25 mouse cellular contexts compared by ENCODE assay signal in the genomic region with DNA sequence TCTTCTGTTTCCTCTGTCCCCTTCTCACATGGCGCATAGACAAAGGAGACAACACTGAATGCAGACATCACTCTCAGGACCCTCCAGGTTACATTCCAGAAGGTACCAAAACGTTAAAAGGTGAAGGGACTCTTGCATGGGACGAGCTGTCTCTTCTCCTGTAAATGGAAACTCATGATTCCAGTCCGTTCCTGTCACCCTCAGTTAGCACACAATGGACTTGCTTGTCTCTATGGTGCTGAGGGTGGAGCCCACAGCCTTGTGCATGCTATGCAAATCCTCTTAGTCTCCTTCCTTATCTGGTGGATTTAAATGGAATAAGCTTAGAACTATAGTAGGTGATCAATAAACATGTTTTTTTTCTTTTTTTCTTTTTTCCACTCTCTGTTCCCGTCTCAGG. TPM values are rescaled to one million over a fixed set of nuclear protein-coding genes. Genes with fewer than 3 reads are reported as not detected.
DNase-seq lines count a peak whose midpoint lies in the region.
"Had no signal": no experiment of that assay in that cellular context is flagged by ENCODE, and none has a peak within 500 bp of the region (broad histone marks: within the 10 kb centered on the region; RNA-seq: fewer than 3 reads in every experiment).

No protein-coding gene starts in this region.

- peaks cover 48% of the 10 kb centered on the region for H3K27me3 ChIP-seq in midbrain, embryonic 10.5 days (ENCODE audit: low read depth, poor library complexity, severe bottlenecking)
- H3K27me3 ChIP-seq: CH12.LX had no signal

- no peak overlapping the region for H3K27ac ChIP-seq in midbrain, embryonic 10.5 days (replicated peaks)

- DNase-seq in ES-CJ7 (ENCODE audit: low read depth, low spot score) (peak; percentile 74), R1 (ENCODE audit: low read depth, low spot score) (peak; percentile 86), ZHBTc4 (ENCODE audit: low read depth, low spot score) (peak; percentile 76)
- DNase-seq in midbrain, embryonic 10.5 days (ENCODE audit: low spot score), result no peak
- DNase-seq in cerebellum, postnatal 4 days (ENCODE audit: low spot score in 2 of 2), result no peak
- DNase-seq in kidney, postnatal 14 days, result no peak
- DNase-seq: adrenal gland, adult 2 months; adrenal gland, adult 8-10 months; adrenal gland, postnatal 10 days; adrenal gland, postnatal 14 days; adrenal gland, postnatal 25 days; adrenal gland, postnatal 36 days; B cell, adult 2 months; cerebellum, adult 11 months; cerebellum, adult 11-12 months; cerebellum, adult 18-20 months; cerebellum, adult 2 months; cerebellum, adult 8-10 months; cerebellum, adult 9-10 months had no signal

- no peaks in the 10 kb centered on the region for H3K36me3 ChIP-seq in midbrain, embryonic 10.5 days

- H3K9me3 ChIP-seq in midbrain, embryonic 10.5 days (replicated peaks), result no peaks in the 10 kb centered on the region
- H3K9me3 ChIP-seq: G1E had no signal

- peaks cover 23% of the 10 kb centered on the region for H3K4me1 ChIP-seq in midbrain, embryonic 10.5 days

- H3K4me3 ChIP-seq in midbrain, embryonic 10.5 days, result no peak overlapping the region

- 70% methylated on average over 5 of the region's 5 CpGs for WGBS in midbrain, embryonic 10.5 days

RNA-seq across cellular contexts. Expression of gene Ptpn18, which starts 10.2 kb away (rescaled TPM):
- polyA plus RNA-seq in midbrain, embryonic 10.5 days (2016; fragmentation: Nextera tagmentation; extraction: Ambion mirVana), result 6.1 and 7.3 TPM in 2 replicates
- polyA plus RNA-seq: C2C12 had no signal

RNA-seq across cellular contexts. Expression of gene Prss39, which starts 28.4 kb away (rescaled TPM):
- not detected in 2 replicates for polyA plus RNA-seq in midbrain, embryonic 10.5 days (2016; fragmentation: Nextera tagmentation; extraction: Ambion mirVana)
- polyA plus RNA-seq: adrenal gland, adult 2 months; brain, embryonic 14.5 days; C2C12; CD4-positive, CD25-positive, alpha-beta regulatory T cell, adult 4 months; cerebellum, adult 2 months; G1E; Patski had no signal

RNA-seq across cellular contexts. Expression of gene Imp4, which starts 30.1 kb away (rescaled TPM):
- polyA plus RNA-seq in midbrain, embryonic 10.5 days (2016; fragmentation: Nextera tagmentation; extraction: Ambion mirVana), result 97.8 and 114 TPM in 2 replicates

RNA-seq across cellular contexts. Expression of gene Ccdc115, which starts 30.3 kb away (rescaled TPM):
- polyA plus RNA-seq in midbrain, embryonic 10.5 days (2016; fragmentation: Nextera tagmentation; extraction: Ambion mirVana), result 80.1 and 82.0 TPM in 2 replicates

Comparison
In these comparisons a context has a peak if more than half of its experiments do, and no peak if none do; other contexts are left out.
1. DNase-seq: peak in ES-CJ7 (single experiment), R1 (single experiment) and ZHBTc4 (single experiment); none in midbrain, embryonic 10.5 days (single experiment), cerebellum, postnatal 4 days (0 of 2) and kidney, postnatal 14 days (single experiment).